Mouse (Mus musculus) layer of hippocampus, postnatal 10 days (tissue): ENCODE results near the gene Zfp219. TPM values are rescaled to one million over a fixed set of nuclear protein-coding genes. Genes with fewer than 3 reads are reported as not detected.
"Not testable (repeated sequence)": the region's sequence is repeated elsewhere in the genome, so short reads cannot be mapped to it uniquely, and the experiment has no call there.

ENCODE experiments used
- DNase-seq, 2 experiments: peaks; one replicate each; pipeline ENCODE4 v3.0.0; 2021; ENCODE audit warnings: low spot score in 2 of 2
- long read RNA-seq: library from polyadenylated mRNA; stranded (forward); transcript quantifications from one replicate; pipeline ENCODE4 v2.0.0, GENCODE M21; 2023
- total RNA-seq, 2 experiments: library from RNA; stranded (reverse); gene quantifications; 2 replicates each; pipeline ENCODE4 v1.2.3; 2021

Gene Zfp219
- 10 to 100 TPM; 43.5 to 45.0 TPM for total RNA-seq
- long read RNA-seq, partial matches to known transcripts, result 5 of 16 reads
- long read RNA-seq, other reads (novel, unspliced or antisense), result 6 of 16 reads

DNA sequence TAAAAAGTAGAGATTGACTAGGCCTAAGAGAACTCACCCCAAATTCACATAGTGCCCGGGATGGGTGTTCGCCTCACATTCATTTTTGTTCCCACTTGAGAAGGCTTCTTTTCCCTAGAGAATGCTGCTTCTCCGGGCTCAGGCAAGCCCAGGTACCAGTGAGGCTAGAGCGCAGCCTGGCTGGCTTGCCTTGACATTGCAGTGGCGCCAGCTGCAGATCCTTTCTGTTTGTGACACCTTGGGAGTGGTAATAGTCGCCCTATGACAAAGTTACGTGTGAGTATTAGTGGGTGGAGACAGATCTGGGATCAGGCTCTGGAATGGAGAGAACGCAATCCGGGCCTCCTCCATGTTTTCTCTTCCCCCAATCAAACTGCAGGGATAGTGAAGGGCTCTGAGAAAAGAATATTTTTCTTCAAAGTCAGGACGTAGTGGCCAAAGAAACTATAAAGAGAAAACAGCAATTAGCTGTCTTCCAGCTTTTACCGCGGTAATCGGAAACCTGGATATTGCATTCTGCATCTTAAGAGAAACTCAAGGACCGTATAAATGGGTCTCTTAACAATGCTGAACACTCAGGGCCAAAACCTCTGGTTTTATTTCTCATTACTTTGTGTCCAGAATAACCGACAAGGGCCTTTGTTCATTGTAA is at the start of gene Zfp219:
Gene Zfp219, minus strand, starts transcription at position 248 of the 652 bp plus-strand sequence.
- DNase-seq, result peak; percentile 60 to 71

DNA sequence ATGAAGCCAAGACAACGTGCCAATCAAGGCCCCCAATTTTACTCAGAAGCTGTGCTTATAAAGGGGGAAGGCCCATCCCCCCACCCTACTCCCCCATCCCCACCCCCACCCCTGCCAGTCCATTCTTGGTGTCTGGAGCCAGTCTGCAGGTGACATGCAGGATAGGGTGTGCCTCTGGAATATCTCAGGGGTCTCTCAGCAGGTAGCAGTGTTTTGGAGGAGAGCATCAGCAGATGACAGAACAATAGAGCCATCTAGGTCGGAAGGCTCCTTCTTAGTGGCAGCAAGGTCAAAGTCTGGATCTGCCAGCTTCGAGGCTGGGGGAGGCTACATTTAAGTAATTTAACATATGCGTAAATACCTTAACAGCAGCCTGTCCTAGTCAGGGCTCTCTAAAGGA is 45.6 kb upstream of the Zfp219 start:
- DNase-seq, result no peak

DNA sequence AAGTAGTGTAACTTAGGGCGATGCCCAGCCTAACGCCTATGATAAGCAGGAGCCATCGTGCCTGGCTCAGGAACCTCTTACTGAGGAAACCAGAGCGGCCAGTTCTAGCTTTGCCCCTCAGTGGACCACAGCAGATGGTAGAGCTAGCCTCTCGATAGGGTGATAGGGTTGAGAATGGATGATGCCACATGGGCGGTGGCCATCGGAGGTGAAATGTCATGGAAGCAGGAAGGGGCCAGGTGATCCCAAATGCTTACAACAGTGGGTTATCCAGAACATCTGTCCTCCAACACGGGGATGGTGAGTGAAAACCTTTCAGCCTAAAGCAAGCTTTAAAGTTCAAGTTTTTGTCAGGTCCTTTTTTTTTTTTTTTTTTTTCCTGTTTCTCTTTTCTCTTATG is 41.3 kb upstream of the Zfp219 start:
- no peak for DNase-seq

DNA sequence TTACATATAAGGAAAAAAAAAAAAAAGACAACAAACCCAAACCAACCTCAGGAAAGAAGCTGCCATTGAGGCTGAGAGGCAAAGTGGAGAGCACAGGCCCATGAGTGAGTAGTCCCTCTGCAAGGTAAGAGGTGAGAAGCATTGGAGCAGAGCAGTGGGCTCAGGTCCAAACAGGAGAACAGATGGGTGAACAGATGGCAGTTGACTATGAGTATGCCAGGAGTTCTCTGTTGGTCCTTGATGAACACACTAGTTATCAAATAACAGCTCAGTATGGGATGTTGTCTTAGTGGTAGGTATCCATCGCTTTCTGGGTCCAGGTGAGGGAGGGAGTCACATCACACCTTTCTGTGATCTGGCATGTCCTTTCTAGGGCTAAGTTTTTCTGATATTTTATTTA is 40.3 kb upstream of the Zfp219 start:
- no peak for DNase-seq

DNA sequence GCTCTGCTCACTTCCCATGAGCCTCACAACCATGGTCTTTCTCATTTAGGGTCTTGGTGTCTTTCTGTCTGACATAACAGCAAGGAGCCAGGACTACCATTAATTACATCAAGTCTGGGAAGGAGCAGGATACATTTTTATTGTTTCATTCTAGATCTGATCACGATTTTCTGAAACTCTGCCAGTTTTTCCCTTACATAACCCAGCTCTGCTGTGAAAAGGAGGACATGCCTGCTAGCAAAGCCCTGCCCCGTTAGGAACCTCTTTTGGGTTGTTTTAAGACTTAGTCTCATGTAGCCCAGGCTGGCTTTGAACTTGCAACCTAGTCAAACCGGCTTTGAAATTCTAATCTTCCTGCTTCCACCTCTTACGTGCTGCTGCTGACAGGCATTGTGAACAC is 39.4 kb upstream of the Zfp219 start:
- DNase-seq, result no peak

DNA sequence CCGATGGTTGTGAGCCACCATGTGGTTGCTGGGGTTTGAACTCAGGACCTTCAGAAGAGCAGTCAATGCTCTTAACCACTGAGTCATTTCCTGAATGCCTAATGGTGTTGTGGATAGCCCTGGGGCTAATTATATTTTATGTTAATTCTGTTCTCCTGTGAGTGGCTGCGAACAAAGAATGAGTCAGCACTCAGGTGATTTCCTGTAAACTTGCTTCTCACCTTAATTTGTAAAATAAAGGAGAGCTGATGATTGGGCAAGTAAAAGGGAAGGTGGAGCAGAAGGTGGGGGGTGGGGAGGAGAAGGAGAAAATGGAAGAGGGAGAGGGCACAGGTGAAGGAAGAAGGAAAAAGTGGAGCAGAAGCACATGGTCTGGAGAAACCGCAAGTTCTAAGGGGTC is 32.2 kb upstream of the Zfp219 start:
- DNase-seq, result not testable (repeated sequence)

DNA sequence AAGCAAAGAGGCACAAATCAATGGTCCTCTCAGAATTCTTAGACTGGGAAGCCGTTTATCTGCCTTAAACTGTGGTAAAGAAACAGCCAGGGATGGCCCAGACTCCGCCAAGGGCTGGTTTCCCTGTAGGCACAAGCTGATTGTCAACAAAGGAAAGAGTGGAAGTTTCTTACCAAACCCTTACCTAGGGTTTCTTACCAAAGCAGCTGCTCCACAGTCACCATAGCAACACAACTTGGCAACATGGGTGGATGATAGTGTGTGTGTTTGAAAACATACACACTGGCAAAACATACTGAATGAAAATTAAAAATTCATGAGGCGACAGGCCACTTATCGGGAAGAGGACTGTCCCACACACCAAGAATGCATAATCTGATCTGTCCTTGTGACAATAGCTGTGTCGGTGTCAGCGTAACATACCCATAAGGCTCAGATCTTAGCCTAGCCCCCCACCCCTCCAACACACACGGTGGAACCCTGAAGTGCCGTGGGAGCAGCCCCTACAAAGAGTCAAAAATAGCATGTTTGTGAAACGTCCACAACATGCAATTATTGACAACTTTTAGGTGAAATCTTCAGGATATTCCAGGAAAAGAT is 25.5 kb upstream of the Zfp219 start:
- no peak for DNase-seq

DNA sequence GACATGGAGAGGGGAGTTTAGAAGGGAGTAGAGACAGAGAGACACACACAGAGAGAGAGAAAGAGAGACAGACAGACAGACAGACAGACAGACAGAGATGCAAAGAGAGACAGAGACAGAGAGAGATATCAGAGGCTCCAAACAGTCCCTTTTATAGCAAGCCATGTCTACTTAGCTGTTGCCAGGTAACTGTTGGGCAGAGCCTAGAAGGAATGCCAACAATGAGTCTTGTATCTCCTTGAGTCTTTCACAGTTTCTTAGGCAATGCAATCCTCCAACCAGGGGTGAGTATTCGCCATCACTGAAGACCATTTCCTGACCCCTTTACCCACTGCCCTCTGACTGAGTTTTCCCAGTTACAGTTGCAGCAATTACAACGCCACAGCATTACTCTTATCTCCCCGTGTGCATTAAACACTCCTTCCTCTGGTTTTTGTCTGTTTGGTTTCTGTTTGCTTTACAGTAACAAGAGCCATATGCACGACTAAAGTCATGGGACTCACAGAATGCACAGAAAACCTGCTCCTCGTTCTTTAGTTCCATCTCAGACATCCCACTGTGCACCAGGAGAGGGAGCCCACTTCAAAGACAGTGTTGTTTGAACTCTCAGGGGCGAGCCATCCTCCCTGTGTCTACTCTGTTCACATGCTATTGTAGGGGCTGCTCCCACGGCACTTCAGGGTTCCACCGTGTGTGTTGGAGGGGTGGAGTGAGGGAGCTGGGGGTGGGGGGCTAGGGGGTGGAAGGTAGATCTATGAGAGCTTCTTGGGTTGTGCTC is 24.6 kb upstream of the Zfp219 start:
- peak; percentile 37 to 43 for DNase-seq

DNA sequence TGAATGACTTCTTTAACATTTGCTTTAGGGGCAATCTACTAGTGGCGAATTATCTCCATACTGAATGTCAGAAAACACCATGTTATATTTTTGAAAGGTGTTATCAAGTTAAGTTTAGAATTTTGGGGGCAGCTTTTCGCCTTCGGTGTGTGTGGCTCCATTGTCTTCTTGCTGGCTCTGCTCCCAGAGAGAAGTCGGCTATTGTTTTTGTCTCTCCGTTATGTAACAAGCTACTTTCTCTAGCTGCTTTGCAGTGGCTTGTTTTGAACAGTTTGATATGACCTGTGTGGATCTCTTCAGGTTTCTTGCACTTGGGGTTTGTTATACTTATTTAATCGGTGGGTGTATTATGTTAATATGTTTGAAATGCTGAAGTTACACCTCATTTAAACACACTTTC is 22.9 kb upstream of the Zfp219 start:
- no peak for DNase-seq

DNA sequence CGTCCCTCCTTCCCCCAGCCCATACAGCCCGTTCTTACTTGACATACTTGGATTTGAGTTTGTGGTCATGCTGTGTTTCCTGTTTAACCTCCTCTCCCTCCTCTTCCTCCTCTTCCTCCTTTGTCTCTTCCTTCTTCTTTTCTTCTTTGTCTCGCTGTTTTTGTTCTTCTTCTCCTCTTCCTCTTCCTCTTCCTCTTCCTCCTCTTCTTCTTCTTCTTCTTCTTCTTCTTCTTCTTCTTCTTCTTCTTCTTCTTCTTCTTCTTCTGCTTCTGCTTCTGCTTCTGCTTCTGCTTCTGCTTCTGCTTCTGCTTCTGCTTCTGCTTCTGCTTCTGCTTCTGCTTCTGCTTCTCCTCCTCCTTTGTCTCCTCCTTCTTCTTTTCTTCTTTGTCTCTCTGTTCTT is 21.8 kb upstream of the Zfp219 start, which contains the start of gene Olfr221:
Gene Olfr221, minus strand, starts transcription at position 101 of the 400 bp plus-strand sequence.
- DNase-seq, result not testable (repeated sequence)

DNA sequence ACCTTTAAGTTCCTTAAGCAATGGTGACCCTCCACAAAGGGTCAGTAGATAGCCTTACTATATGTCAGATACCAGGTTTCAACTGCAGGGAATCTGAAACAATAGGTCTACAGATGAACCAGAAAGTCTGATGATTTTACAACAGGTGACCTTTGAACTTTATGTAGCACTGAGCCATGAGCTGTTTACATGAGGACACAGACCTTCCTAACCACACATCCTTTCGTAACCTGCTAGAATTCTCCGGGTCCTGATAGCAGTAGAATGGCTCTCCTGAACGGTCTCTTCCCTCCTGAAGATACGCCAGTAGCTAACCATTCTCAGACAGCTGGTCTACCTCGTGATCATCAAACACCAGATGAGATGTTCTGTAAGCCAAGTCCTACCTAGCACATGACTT is 18.8 kb upstream of the Zfp219 start:
- DNase-seq, result no peak

DNA sequence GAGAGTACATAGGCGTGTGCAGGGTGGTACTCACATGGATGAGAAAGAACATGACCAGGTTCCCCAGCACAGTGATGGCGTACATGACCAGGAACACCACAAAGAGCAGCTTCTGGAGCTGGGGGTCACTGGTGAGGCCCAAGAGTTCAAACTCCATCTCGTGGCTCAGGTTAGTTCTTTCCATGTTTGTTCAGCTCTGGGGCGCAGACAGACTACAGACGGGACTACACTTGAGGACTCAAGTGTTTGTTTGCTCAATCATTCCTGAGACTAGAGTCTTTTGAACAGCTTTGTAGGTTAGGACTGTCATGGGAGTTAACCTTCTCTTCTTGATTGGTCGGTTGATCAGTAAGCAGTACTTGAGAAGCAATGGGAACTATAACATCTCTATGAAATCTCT is 15.4 kb upstream of the Zfp219 start:
- DNase-seq, result no peak

DNA sequence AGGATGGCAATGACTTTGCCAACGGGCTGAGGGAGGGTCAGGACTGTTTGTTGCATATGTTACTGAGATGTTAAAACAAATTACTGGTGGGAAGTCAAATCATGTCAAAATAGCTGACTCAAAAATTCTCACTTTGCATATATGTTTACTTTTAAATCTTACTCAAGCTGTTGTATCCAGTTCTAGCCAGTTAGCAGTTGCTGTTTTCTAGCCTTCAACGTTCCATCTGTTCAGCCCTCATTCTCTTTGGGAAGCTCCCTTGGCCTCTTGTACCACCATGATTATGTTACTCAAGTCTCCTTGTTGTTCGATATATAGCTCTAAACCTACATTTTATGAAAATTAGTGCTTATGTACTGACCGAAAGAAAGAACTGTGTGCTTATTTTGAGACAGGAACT is 5.8 kb upstream of the Zfp219 start:
- DNase-seq, result no peak

DNA sequence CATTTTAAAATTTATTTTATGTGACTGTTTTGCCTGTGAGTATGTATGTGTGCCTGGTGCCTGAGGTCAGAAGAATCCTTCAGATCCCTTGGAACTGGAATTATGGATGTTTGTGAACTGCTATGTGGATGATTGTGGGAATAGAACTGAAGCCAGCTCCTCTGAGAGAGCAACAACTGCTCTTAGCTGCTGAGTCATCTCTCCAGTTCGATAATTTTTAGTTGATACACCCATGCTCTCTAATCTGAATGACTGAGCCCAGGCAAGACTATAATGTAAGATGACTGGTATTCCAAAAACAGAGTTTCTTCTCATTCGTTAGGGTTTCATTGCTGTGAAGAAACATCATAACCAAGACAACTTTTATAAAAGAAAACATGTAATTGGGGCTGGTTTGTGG is 3.6 kb upstream of the Zfp219 start:
- no peak for DNase-seq

DNA sequence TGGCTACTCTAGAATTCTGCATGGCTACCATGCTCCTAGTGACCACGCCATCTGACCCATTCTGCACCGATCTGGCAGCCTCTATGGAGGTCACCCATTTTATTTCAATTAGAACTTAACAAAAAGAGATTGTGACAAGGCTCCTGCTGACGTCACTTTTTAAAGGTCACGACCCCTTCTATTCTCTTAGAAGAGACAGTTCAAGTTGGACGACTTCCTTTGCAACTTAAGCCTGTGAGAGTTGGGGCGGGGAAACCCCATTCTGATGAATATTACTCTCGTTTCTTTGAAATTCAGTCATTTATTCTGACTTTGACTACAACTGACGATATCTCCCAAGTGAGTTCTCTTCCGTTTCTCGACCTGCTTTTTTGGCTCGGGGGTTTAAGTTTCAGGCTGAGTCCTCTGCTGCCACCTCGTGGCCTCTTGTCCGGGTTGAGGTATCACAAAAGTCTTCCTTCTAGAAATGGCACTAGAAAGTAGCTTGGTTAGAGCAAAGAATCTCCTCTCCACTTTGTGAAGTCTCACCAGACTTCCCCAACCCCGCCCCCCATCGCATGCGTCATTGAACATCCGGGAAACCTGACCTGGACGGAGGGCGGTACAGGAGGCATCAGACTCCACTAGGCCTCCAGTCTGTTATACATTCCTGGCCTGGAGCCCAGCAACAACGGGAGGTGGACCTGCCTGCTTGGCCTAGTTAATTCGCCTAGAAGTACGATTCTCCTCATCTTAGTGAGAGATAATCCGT is 2.4 kb upstream of the Zfp219 start:
- peak; percentile 84 to 89 for DNase-seq

DNA sequence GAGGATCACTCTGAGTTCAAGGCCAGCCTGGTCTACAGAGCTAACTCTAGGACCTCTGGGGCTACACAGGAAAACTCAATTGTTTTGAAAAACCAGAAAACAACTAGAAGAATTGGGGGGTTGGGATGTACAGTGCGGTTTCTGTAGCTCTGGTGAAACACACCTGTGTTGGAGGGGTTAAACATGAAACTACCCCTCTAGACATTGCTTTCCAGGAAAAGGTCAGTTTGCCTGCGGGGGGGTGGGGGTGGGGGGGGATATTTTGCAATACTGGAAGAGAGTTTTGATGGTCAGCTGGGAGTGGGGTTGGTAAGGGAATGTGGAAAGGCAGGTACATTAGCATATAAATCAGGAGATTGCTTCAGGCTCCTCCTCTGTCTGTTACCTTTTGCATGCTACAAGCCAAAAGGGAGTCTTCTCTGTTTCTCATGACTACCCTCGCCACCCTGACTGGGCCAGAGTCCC is 1.7 kb upstream of the Zfp219 start:
- DNase-seq, result no peak

DNA sequence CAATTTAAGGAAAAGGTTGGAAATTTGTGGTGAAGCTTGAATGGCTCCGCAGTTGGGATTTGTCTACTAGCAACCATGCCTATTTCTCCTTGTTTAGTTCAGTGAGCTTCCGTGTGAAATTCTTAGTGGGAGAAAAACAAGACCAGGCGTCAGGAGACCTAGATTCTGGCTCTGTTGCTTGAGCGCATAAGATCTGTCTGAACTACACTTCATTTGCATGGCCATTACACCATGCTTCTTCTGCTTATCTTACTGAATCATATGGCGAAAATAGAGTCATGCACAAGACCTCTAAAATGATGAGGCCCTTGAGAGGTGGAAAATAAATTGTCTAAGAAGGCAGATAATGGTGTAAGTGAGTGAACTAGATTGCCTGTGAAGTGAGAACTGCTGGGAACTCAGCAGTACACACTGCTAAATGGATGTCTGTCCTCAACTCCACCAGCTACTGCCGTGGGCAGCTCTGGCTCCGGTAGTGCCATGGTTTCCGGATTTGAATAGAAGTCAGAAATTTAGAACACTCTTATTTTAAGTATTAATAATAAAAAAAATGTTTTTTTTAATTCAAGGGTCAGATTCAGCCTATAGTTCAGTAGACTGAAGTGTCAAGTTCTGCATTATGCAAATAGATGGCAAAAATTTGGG is 1.2 kb upstream of the Zfp219 start:
- no peak for DNase-seq

DNA sequence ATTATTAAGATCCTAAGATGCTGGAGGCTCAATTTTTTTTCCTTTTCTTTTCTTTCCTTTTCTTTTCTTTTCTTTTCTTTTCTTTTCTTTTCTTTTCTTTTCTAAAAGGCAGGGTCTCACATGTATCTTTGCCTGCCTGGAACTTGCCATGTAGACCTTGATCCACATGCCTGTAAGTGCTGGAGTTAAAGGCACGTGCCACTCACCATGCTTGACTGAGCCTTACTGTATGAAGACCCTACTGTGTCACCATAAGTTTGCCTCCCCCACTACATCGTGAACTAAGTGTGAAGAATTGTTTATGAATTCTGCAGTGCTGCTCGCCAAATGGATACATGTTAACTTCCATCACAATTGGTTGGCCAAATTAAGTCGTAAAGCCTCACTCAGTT is 601 bp upstream of the Zfp219 start:
- DNase-seq, result no peak

DNA sequence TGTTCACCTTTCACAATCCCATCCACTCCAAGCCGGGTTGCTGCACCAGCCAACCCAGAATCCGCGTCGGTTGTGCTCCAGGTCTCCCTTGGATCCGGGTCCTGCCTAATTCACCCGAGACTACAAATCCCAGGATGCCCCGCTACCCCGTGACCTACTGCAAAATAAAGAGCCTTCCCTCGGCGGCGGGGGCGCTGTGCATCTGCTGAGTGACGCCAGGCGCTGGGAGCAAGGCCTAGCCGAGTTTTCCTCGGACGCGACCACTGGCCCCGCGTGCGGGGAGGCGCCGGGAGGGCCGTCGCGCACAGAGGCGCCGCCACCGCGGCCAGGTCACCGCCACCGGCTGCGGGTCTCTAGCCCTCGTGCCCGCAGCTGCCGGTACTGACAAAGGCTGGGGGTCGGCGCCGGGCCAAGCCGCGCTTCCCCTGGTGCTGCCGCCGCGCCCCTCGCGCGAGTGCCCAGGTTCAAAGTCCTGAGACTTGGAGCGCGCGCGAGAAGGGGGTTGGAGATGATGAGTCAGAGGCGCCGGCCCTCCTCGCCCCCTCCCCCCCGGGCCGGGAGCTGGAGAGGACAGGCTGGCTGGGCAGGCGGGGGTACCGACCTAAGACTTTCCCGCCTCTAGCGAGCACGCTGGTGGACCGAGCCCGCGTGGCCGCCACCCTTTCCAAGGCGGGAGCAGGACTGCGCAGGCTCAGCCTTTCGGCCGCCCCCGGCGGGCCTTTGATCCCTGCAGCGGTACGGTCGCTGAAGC is 768 bp downstream of the Zfp219 start:
- DNase-seq, result peak; percentile 97 to 98

DNA sequence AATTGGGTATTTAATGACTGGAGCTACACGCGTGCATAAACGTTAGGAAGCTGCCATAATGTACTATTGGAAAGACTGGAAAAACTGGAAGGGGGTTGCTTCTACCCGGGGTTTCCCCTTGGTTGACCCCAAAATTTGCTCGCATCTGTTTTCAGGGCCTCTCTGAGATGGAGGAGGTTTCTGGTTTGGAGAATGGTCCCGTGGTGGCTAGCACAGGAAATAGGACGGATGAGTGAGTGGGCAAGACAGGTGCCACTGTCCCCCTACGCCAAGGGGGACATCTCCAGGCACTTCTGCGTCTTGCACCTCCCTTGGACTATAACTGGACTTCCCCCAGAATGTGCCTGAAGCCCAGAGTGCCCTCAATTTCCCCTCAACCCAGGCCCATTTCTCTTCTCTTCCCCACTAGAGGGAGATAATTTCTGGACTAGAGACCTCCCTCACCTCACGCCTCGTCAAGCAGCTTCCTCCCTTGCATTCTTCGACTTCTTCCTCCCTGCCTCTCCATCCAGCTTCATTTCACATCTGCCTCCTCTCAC is 1.4 kb downstream of the Zfp219 start:
- DNase-seq, result no peak
